Mouse (Mus musculus): ENCODE data around the gene Eno2.

DNA sequence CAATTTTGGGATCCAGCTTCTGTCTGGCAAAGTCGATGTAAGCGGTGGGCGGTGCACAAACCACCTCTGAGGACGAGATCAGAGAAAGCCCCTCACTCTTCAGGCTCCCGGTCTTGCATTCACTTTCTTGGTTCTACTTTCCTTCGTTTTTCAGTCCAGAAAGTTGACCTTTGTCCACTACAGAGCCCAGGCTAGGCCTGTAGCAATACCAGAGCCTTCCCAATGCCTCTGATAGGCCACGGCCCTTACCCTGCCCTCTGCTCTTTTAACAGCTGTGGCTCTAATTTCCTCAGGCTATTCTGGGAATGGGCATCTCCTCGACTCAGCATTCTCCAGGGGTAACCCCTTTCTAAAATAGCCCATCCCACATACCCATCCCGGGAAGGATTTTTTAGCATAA, 43.4 kb upstream of the Eno2 start:
- no peak for TF ChIP-seq CTCF (IDR thresholded peaks at IDR 0.05; ENCODE audit: low read depth)
- no peak for TF ChIP-seq EP300 (optimal IDR thresholded peaks at IDR 0.05)

All from stomach, postnatal 0 days (tissue).